Mouse (Mus musculus) kidney, embryonic 16.5 days (tissue): Measurements from ENCODE around the gene Kdm4a. TPM values are rescaled to one million over a fixed set of nuclear protein-coding genes. Genes with fewer than 3 reads are reported as not detected.

ENCODE experiments used
- microRNA-seq: library from miRNA; unstranded; fragments of <30 nt; microRNA quantifications from one replicate; pipeline ENCODE4, GENCODE M21; 2016
- polyA plus RNA-seq: library from polyadenylated mRNA; unstranded; fragments of >200 nt; fragmentation: Nextera tagmentation; extraction: Ambion mirVana; gene quantifications from 2 replicates; pipeline ENCODE4 v1.2.1, GENCODE M21; 2015

Gene Kdm4a
- polyA plus RNA-seq, 1 experiment from 2014 or later: 40.5 TPM

Small RNAs within 50 kb of the gene (microRNA-seq; reads per million reads assigned to microRNA genes)
- 0.63 reads per million for gene Mir7226

Other genes with a start within 250 kb of the Kdm4a start
- 8.7 and 9.2 TPM in 2 replicates for gene St3gal3, start 45.1 kb downstream of the Kdm4a start, polyA plus RNA-seq
- gene Ptprf, start 111.4 kb upstream of the Kdm4a start, polyA plus RNA-seq: 72.6 and 73.7 TPM in 2 replicates
- gene Szt2, start 229.2 kb upstream of the Kdm4a start, polyA plus RNA-seq: 7.7 and 8.1 TPM in 2 replicates
- gene Med8, start 229.3 kb upstream of the Kdm4a start, polyA plus RNA-seq: 94.7 and 102 TPM in 2 replicates
- 122 and 125 TPM in 2 replicates for gene Elovl1, start 248.1 kb upstream of the Kdm4a start, polyA plus RNA-seq